Mouse (Mus musculus) hematopoietic stem cell, adult 5-6 weeks (primary cell): ENCODE measurements around the gene Tmem131. TPM values are rescaled to one million over a fixed set of nuclear protein-coding genes. Genes with fewer than 3 reads are reported as not detected.
A peak's percentile ranks its signal among the peaks of the same experiment; 100 is the strongest.
"Not testable (repeated sequence)": the region's sequence is repeated elsewhere in the genome, so short reads cannot be mapped to it uniquely, and the experiment has no call there.

ENCODE experiments used
- ATAC-seq, 2 experiments: fragments of 125-278 bp in 1 of 2; replicated peaks in 1 of 2; 2 replicates each; pipeline ENCODE4 v1.8.0; 2016 to 2017; ENCODE audit warnings: inconsistent platforms in 2 of 2, mild to moderate bottlenecking in 2 of 2, moderate number of reproducible peaks in 2 of 2, low read depth in 1 of 2, moderate TSS enrichment in 1 of 2; ENCODE audit not compliant: low FRiP score in 2 of 2, poor library complexity in 2 of 2, severe bottlenecking in 2 of 2, insufficient read depth in 1 of 2, low TSS enrichment in 1 of 2
- total RNA-seq: library from RNA; stranded (forward); fragments of 172-1452, 232-1000 nt; gene quantifications from 2 replicates; pipeline ENCODE4 v1.2.3, GENCODE M21; 2017

Tmem131 gene
- total RNA-seq, 1 experiment from 2014 or later, result 19.0 TPM

DNA sequence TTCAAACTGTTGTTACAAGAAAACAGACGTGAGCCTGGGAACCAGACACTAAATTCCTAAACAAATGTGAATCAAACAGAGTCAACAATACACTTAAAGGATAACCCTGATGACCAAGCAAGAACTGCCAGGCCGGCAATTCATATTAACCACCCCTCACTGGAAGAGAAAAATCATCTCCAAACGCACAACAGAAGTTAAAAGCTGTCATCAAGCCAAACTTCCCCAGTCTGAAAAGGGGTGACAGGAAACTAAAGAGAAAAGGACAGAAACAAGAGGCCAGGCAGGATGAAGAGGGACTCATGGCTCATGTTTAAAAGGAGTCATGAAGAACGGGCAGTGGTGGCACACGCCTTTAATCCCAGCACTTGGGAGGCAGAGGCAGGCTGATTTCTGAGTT, 17.7 kb downstream of the Tmem131 start:
- ATAC-seq, result no peak

DNA sequence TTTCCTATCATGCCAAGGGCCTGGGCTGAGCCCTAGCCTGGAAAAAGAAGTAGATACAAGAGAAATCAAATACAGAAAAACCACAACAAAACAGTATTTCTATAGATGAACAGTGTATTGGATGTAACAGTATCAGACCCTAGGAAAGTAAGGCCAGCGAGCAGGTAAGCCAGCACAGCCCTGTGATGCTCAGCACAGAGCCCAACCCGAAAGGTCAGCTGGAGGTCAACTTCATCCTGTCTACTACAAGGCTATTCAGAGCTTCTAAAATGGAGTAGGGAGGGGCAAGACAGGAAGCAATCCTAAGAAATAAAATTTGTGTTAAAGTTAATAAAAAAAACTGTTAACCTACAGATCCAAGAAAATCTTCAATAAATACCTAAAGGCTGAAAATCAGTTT, 18.6 kb downstream of the Tmem131 start:
- no peak for ATAC-seq

DNA sequence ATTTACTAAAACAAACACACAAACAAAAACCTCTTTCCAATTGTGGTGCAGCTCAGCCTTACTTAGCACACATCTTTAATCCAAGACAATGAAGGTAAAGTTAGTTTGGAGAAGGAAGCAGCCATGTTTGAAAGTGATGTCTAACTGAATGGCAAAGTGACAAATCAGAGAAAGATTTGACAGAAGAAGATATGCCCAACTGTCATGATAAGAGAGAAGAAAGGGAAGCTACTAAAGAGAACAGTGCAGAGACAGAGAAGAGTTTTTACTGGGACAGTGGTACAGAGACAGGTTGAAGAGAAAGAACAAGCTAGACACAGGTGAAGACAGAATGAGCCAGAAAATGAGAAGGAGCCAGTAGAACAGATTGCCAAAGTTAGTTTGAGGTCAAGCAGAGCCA, 19.6 kb downstream of the Tmem131 start:
- no peak for ATAC-seq

DNA sequence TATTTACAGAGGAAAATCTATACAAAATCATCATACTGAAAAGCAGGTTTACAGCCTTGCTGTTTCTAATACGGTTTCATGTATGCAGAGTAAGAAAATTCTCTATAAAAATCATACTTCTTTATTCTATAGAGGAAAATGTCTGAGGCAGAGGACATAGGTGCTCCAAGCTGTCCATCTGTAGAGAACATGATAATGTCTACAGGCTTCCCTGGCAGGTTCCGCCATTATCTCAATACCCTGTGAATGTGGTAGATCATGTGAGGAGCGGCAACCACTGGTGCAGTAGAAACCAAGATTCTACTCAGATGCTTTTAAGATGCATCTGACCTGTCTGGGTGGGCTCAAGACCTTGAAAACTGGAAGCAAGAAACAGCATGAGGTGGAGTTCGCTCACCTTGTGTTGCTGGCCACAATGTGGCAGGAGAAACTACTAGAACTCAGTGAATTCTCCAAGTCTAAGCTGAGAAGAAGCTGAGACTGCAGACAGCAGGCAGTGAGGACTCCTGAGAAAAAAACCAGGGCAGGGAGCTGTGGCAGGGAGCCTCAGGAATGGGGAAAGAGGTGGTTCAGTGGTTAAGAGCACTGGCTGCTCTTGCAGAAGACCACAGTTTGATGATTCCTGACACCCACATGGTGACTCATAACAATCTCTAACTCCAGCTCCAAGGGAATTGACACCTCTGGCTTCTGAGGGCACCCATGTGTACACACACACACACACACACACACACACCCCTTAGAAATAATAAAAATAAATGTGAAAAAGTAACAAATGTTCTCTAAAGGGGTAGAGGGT, 20.6 kb downstream of the Tmem131 start:
- ATAC-seq, result no peak

DNA sequence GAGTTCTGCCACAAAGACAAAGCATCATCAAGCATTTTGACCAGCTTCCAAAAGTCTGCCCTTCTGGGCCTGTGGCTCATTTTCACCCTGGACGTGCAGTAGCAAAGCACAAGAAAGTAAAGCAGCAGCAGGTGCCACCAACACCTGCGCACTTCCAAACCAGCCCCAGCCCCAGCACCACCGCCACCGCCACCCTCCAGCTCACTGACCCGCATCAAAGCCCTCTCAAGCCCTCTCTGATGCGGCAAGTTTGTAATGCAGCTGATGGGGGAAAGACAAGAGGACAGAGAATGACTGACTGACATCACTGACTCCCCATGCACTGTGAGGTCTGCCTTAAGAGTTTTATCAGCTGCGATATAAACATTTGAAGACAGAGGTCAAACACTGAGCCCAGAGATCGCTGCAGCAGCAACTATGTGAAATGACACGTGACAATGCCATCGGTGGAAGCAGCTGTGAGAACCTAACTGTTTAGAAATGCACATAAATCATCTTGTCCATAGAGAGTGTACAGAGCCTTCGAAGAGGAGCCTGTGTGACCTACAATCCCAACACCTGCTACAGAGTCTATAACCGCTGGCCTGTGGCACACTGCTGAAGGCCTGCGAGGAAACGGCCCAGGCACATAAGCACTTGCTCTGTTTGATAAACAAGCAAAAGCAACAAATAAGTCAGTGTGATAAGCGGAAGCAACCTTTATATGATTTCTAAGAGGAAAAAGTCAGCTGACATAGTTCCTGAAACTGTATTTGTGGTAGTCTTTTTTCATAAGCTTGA, 21.7 kb downstream of the Tmem131 start:
- ATAC-seq, result peak; percentile 8 to 30; a peak in 1 of 4 replicates

DNA sequence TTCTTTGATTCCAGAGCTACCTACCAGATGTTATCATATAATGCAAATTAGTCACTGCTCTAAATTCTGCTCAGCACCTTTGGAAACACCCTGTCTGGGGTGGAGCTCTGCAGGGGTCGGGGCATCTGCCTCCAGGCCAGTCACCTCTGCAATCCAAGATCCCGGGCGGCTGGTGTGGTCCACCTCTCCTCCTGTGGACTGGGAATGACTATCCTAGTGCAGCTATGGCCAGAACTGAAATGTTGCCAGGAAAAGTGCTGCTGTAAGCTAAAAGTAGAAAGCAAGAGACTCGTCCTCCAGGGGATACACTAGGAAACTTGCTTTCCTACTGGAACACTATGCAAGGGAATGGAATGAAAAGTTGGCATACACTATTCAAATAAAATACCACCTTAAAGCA, 22.7 kb downstream of the Tmem131 start:
- no peak for ATAC-seq

DNA sequence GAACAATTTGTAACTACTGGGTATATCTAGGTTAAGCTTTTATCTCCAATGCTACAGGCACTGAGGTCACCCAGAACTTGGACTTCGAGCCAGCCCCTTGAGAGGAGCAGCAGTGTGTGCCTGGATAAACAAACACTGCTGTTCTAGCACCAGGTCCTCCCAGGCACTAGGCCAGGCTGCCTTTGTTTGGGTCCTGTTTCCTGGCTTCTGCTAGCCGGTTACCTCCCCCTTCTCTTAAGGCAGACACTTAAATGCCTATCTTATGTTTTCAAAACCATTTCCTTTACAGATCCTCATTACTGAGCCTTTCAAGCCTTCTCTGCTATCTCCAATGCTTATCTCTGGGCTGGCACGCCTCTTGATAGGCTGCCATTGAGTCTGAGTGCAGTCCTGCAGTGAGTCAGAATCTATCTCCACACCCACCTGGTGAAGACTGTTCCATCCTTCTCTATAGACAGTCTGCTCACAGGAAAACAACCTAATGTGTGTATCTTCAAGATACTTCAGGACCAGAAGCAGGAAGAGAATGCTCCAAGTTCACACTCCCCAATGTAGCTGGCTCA, 23.2 kb downstream of the Tmem131 start:
- ATAC-seq, result peak; percentile 18 to 43

DNA sequence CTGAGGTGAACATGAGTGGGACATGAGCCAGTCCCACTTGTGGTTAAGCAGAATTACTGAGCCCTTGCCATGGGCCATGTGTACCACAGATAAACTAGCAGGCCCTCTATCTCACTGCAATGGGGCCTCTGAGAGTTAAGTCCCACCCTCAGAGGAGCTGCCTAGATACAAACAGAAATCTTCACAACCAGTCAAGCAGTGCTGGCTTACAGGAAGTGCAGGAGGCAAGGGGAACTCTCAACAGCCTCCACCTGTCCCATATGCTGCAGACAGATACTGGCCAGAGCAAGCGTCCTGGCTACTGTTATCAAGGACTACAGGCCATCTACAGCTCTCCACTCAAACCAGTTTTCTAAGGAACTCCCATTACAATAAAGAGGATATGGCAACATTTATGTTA, 23.7 kb downstream of the Tmem131 start:
- peak; percentile 61 to 70 for ATAC-seq

DNA sequence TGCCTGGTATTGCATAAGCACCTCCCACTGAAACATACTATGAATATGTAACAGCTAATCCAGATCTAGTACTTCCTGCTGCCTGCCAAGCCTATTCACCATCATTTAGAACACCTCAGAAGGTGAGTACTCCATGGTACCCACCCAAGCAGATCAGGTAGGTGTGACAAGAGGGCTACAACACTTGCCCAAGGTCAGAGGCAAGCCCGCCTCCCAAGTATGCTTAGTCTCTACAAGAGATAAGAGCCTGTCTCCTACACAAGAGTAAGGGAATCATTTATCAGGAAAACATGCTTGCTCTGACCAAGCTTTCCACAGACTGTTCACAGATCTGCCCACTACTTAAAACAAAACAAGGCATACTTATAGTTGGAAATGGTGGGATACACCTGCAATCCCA, 26.0 kb downstream of the Tmem131 start:
- ATAC-seq, result no peak

DNA sequence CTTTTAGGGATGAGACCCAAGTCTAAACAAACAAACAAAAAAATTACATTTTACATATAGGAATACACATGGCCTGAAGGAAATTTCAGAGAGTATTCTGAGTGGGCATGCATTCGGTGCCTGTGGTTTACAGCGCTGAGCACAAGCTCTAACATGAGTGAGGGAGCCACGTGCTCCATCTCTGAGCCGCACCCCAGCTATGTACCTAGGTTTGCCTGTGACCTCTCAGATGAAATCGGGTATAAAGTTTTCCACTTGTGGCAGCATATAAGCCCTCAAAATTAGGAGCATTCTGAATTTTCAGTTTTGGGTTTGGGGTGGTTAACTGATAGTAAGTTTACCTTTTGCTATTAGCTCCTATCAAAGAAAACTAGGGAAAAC, 28.3 kb downstream of the Tmem131 start:
- no peak for ATAC-seq

DNA sequence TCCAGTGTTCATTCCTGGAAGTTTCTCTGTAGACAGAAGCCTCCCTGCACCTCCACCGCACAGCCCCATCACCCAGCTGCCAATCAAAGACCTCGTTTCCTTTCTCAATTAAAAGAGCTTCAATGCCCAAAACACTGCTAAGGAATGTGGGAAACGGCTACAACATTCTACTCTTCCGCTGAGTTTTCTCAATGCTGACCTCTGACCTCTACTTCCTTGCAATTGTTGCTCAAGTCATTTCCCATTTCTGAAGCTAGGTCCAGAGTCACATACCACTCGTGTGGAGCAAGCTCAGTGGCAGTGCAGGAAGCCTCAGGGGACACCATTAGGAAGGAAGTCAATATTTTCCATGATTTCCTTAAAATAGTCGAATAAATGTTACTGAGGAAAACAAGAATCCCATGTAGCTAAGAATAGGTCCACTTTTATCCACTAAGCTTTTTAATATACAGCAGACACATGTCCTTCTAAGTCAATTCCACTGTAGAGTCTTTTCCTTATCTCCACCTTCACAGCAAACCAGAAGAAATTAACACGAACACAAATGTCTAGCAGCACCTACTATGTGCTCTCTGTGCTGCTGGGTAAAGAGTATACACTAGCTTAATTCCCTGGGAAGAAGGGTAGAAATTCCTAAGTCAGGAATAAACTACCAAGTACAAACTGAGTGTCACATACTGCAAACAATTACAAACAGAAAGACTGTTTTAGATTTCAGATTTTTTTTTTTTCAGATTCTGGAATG, 28.8 kb downstream of the Tmem131 start:
- peak in 1 of 2 experiments; percentile 34; a peak in 1 of 4 replicates for ATAC-seq

DNA sequence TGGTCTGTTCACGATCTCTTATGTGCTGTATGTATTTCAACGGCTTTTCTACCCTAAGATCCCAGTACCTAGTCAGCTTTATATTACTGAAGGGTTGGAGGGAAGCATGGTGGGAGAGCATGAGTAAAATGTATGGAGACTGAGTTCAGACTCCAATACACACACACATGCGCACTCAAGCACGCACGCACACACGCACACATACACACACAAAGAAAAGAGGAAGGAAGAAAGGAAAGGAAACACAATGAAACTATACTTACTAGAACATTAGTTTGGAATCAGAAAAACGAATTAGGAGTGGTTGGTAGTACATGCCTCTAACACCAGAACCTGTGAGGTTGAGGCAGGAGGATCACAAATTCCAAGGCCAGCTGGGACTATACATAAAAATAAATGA, 29.7 kb downstream of the Tmem131 start:
- ATAC-seq, result peak; percentile 8 to 53; a peak in 1 of 4 replicates

DNA sequence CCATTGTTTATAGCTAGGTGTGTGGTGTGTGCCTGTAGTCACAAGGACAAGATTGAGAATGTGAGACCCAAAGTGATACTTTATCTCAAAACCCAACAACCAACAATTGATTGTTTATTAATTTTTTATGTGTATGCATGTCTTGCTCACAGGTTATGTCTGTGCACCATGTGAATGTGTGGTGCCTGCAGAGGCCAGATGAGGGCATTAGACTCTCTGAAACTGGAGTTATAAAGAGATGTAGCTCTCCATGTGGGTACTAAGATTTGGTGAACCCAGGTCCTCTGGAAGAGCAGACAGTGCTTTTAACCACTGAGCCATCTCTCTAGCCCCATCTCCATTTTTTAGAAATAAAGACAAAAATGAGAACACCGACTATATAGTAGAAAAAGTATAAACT, 31.2 kb downstream of the Tmem131 start:
- no peak for ATAC-seq

DNA sequence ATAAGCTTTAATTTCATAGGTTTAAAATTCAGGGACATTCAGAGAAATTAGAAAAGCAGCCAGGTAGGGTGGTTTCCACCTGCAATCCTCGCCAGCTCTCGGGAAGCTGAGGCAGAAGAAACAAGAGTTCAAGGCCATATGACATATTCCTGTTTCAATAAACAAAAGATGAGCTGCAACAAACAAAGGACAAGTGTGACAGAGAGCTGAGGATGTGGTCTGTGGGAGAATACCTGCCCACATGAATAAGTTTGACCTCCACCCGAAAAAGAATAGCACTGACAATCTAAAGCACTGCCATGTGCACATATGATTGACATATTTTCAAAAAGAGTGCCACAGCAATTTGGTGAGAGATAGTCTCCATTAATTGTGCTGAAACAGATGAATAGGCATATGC, 31.9 kb downstream of the Tmem131 start:
- ATAC-seq, result no peak

DNA sequence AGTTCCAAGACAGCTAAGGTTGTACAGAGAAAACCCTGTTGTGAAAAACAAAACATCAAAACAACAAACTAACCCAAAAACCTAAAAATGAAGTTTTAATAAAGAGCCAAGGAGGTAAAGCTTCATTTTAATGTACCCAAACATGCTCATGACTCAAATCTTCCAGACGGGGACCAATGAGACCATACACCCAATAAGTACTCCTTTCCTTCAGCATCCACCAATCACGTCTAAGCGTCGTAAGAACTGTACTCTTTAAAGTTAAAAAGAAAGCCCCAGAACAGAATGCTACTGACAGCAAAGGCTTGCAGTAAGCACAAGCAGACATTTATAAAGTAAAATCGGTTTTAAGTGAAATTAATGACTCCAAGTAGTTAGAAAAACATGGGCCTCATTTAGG, 33.1 kb downstream of the Tmem131 start:
- no peak for ATAC-seq

DNA sequence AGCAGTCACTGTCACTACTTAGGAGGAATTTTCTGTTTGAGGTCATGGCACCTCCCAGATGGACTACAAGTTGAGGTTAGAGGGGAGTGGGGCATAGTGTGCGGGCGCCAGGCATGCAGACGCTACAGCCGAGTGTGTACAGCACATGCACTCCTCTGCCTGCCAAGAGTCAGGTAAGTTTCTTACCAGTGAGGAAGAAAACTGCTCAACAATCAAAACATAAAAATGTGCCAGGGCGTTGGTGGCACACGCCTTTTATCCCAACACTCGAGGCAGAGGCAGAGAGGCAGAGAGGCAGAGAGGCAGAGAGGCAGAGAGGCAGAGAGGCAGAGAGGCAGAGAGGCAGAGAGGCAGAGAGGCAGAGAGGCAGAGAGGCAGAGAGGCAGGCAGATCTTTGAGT, 33.5 kb downstream of the Tmem131 start:
- ATAC-seq, result not testable (repeated sequence)

DNA sequence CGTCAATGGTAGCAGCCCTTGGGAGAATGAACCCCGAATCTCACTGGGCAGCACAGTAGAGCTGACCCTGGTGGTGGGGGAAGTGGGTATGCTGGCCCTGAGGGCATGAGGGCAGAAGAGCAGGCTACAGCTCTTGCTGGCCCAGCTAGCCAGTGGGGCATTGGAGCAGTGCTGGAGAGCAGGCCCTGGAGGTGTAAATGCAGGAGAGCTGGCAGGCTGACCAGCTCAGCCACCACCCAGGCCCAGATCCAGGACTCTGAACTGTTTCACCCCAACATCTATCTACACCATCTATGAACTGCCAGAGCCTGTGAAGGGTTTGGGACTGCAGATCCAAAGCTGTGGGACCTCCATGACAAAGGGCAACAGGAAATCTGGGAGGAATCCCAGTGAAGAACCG, 38.2 kb downstream of the Tmem131 start:
- ATAC-seq, result no peak

DNA sequence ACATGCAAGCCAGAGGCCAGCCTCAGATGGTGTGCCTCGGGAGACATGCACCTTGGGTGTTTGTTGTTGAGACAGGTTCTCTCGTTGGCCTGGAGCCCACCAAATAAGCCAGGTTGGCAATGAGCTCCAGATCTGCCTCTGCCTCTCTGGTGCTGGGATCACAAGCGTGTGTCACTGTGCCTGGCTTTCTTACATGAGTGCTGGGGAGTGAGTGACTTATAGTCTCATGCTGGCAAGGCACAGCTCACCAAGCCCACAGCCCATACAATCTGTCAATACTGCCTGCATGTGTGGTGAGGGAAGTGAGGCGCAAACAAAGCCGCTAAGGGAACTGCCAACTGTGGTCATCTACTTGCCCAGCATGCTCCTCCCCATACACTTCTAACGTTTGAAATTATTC, 39.0 kb downstream of the Tmem131 start:
- ATAC-seq, result peak; percentile 27 to 53; a peak in 1 of 4 replicates
